Mouse (Mus musculus) left cerebral cortex, postnatal 14 days (tissue): ENCODE measurements around the gene Dhx32. TPM values are rescaled to one million over a fixed set of nuclear protein-coding genes. Genes with fewer than 3 reads are reported as not detected.
A peak's percentile ranks its signal among the peaks of the same experiment; 100 is the strongest.

Experiments
- DNase-seq, 2 experiments: peaks; one replicate each; pipeline ENCODE4 v3.0.0; 2021 to 2022; ENCODE audit warnings: low spot score in 2 of 2, mixed read lengths in 1 of 2
- intact Hi-C: fragments of 180-260 bp; cut with DNase I; formaldehyde crosslinking; loops from one replicate; pipeline ENCODE4 v1.15.1; 2025
- total RNA-seq, 2 experiments: library from RNA; stranded (reverse); gene quantifications; 2 replicates each; pipeline ENCODE4 v1.2.3; 2021

Gene Dhx32
- total RNA-seq, 2 experiments from 2014 or later = 40.9 to 43.8 TPM

DNA sequence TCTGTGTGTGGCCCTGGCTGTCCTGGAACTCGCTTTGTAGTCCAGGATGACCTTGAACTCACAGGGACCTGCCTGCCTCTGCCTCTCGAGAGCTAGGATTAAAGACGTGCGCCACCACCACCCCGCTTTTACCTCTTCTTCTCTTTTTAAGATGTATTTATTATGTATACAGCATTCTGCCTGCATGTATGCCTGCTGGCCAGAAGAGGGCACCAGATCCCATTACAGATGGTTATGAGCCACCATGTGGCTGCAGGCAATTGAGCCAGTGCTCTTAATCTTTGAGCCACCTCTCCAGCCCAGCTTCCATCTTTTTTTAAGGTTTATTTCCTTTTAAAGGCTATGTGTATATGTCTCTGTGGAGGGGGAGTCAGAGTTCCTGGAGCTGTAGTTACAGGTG is 98.4 kb downstream of the Dhx32 start:
- intact Hi-C loops = no loop called here

GRCm38 (mm10) chr7:133683626-133684025 is 98.9 kb downstream of the Dhx32 start:
- intact Hi-C loops = no loop called here
- DNase-seq = no peak

More for the DNA sequence above, 98.4 kb downstream of the Dhx32 start:
- DNase-seq = no peak

DNA sequence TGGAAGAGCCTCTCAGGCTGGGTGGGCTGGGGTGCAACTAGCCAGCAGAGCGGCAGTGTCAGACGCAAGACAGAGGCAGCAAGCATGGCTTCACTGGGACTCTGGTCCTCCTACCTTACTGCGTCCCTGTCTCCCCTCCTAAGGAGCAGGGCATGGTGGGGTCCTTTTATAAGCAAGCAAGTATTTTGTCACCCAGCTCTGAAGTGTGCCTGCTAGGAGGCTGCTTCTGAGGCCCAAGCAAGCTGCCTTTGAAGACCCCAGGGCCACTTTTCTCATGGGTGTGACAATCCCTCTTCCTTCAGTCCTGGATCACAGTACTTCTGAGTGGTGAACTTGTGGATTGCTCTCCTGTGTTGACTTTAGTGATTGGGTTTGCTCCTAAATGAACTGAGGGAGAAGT is 102.6 kb downstream of the Dhx32 start, which contains the start of gene Mmp21:
TSS of gene Mmp21 (minus strand) at position 101 of the 400 bp plus-strand sequence.
- intact Hi-C loops = loop anchor here (10.0 kb wide), 1 partner anchor 1805 kb away; no protein-coding TSS in a partner anchor
- no peak for DNase-seq

GRCm38 (mm10) chr7:133679439-133679838 is 103.1 kb downstream of the Dhx32 start:
- intact Hi-C loops = loop anchor here (10.0 kb wide), 1 partner anchor 1805 kb away; no protein-coding TSS in a partner anchor
- DNase-seq = peak in 1 of 2 experiments; percentile 14

- intact Hi-C loops = loop anchor here (10.0 kb wide), 1 partner anchor 1806 kb away; no protein-coding TSS in a partner anchor
- DNase-seq = no peak
These were observed 103.8 kb downstream of the Dhx32 start for GRCm38 (mm10) chr7:133678716-133679115.

GRCm38 (mm10) chr7:133676002-133676401 is 106.5 kb downstream of the Dhx32 start:
- intact Hi-C loops = loop anchor here (10.0 kb wide), 1 partner anchor 1809 kb away; no protein-coding TSS in a partner anchor
- peak in 1 of 2 experiments; percentile 41 for DNase-seq

Other genes starting within 250 kb of the Dhx32 start
- gene Tex36, start 180.6 kb downstream of the Dhx32 start, total RNA-seq = not detected
- 10 to 100 TPM; 21.7 to 26.5 TPM for gene Edrf1, start 145.2 kb downstream of the Dhx32 start, total RNA-seq
- not detected for gene Mmp21, start 102.7 kb downstream of the Dhx32 start, total RNA-seq
- gene Bccip, start 73.4 kb downstream of the Dhx32 start, total RNA-seq = 10 to 100 TPM; 53.9 to 62.5 TPM
- 10 to 100 TPM; 21.3 to 21.7 TPM for gene Uros, start 72.7 kb downstream of the Dhx32 start, total RNA-seq
- 1 to 10 TPM; 3.8 to 3.9 TPM for gene Fank1, start 5.9 kb downstream of the Dhx32 start, total RNA-seq